Mouse (Mus musculus) ovary, adult 18-20 months (tissue): ENCODE data around the gene Rasl10a.

Experiments used
- DNase-seq: peaks from one replicate; pipeline ENCODE4 v3.0.0; 2022; ENCODE audit warnings: low spot score, mixed read lengths

Gene Rasl10a

DNA sequence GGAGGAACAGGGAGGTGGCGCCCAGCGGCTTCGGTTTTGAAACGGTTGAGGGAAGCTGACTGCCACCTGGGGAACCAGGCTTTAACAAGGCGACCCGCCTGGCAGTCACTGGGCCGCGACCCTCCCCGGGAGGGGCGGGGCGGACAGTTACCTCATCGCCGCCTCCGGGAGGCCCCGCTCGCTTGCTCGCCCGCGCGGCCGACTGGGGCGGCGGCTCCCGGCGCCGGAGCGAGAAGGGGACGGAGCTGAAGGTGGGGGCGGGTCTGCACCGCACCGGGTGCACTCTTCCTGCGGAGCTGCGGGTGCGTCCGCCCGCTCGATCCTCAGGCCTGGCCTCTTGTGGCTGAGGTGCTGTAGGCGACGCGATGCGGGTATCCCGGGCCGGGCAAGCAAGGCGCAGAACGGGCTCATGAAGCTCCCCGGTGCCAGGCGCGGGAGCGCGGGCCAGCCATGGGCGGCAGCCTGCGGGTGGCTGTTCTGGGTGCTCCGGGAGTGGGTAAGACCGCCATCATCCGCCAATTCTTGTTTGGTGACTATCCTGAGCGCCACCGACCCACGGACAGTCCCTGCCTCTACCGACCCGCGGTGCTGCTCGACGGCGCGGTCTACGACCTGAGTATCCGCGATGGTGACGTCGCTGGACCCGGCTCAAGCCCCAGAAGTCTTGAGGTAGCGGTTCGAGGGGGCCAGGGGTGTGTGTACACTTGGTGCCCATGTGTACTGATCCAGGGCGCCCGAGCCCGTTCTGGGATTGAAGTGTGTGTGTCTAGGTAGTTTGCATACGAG, at the start of gene Rasl10a:
Rasl10a (plus strand) TSS at position 273 of the 786 bp plus-strand sequence.
- DNase-seq = no peak

GRCm38 (mm10) chr11:5008867-5009266, 49.1 kb upstream of the Rasl10a start:
- DNase-seq = no peak

DNA sequence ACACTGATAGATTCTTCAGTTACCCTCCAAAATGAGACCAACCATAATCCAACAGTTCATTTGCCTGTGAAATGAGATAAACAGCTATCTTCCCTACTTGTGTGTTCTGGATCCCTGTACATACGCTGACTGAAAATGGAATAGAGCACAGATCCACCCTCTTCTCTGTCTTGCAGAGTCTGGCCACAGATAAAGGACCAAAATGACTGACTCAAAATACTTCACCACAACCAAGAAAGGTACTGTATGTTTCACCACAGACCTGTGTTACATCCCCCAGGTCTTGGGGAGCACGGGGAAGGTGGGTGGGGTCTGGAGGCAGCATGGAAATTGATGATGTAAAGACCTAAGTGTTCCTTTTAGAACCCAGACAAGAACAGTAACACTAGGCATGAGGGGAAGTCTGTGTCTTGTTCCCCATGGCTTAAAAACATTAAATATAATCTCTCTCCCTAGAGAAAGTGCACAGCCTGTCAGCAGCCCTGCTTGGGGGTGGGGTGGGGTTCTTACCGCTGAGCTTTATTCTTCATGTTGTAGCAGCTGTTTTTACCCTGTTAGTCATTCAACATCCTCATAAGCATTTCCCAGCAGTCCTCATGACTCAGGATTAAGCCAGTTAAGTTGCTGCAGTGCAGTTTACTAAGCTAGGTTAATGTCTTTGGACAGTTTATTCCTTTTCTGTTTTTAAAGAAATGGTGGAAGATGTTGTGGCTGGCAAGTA, 48.4 kb upstream of the Rasl10a start:
- no peak for DNase-seq

- DNase-seq = no peak
Measured at GRCm38 (mm10) chr11:5010205-5010604, 47.7 kb upstream of the Rasl10a start.

GRCm38 (mm10) chr11:5011480-5011879, 46.4 kb upstream of the Rasl10a start:
- no peak for DNase-seq

DNA sequence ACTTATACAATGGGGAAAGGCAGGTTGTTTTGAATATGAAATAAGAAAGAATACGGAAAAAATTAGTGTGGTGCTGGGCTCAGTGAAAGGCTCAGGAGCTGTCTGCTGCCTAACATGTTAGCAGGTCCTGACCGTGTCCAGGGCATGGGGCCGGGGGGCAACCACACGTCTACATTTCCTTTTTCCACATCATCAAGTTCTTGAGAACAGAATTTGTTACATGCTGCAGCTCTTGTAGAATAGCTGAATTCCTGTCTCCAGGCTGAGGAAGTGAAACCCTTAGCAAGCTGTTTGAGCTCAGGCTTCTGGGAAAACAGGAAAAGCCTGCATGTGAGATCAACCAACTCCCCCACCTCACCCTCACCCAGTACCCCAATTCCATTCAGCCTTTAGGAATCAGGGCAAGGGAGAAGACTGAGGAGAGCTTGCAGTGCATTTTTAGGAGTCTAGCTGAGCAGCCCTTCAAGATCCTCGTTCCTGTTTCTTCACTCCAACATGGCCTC, 45.7 kb upstream of the Rasl10a start:
- no peak for DNase-seq

- peak; percentile 39 for DNase-seq
Measured at GRCm38 (mm10) chr11:5015720-5016119, 42.2 kb upstream of the Rasl10a start.

DNA sequence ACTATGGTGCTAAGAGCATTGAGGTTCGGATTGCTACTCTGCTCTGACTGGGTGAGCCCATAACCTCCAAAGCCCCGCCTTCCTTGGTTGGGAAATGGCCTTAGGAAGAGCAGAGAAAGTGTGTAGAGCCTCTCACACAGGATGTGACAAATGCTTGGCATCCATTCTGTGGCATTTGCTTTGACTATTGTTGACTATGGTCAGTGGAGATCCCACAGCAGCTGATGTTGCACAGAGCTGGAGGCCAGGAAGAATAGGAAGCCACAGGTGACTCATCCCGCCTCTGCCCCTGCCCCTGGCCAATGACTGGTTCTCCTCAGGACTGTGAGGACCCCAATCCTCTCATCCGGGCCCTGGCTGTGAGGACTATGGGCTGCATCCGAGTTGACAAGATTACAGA, 41.6 kb upstream of the Rasl10a start:
- DNase-seq = no peak

- DNase-seq = no peak
Measured at GRCm38 (mm10) chr11:5017506-5017905, 40.4 kb upstream of the Rasl10a start.

DNA sequence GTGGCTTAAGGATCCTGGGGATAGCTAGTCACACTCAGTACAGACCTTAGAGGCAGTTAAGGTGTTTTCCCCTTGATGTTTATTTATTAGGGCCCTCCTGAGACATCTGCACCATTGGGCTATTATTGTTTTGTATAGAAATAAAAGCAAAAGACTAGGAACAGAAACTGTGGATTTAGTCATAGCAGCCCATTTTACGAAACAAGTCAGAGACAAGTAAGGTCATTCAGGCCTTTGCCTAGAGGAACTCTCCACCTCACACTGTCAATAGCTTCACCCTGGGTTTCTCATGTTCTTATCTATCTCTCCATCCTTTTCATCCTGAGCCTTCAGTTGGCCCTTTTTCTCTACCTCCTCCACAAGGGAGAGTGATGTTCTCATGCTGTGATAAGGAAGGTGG, 32.8 kb upstream of the Rasl10a start:
- no peak for DNase-seq

DNA sequence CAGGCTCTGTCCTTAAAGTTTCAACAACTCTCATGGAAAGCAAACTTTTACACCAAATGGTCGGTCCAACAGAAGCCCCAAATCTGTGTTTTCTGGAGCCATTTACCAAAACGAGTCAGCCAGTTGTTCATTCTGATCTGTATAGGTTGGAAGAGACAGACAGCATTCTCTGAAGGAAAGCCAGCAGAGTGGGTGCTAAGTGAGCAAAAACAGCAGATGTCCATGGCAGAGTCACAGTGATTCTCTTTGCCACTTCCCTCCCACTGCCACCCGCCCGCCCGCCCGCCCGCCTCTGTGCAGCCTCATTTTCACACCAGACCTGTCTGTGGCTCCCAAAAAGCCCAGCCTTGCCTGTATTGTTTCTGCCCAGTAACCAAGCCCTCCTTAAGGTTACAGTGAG, 29.7 kb upstream of the Rasl10a start:
- DNase-seq = no peak

- DNase-seq = no peak
Measured at GRCm38 (mm10) chr11:5032706-5033105, 25.2 kb upstream of the Rasl10a start.

DNA sequence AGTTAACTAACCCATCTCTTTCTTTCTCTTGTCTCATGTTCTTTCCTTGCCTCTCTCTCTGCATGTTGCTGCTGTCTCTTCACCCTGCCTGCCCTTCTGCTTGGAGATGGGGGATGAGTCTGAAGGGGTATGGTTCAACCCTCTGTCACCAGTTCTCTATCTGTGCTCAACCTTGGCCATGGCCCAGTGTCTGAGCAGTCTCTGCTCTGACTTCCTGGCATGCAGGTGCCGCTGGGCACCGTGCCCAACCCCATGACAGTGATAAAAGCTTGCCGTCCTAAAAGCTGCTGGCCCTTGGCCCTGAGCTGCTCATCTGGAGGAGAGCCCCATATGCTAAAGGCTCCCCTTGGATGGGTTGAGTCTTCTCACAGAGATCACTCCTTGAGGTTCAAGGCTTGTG, 24.8 kb upstream of the Rasl10a start:
- peak; percentile 69 for DNase-seq

- no peak for DNase-seq
Measured at GRCm38 (mm10) chr11:5035421-5035820, 22.5 kb upstream of the Rasl10a start.

- DNase-seq = peak; percentile 65
Measured at GRCm38 (mm10) chr11:5037146-5037854, 20.6 kb upstream of the Rasl10a start.

GRCm38 (mm10) chr11:5040585-5040984, 17.3 kb upstream of the Rasl10a start:
- no peak for DNase-seq

DNA sequence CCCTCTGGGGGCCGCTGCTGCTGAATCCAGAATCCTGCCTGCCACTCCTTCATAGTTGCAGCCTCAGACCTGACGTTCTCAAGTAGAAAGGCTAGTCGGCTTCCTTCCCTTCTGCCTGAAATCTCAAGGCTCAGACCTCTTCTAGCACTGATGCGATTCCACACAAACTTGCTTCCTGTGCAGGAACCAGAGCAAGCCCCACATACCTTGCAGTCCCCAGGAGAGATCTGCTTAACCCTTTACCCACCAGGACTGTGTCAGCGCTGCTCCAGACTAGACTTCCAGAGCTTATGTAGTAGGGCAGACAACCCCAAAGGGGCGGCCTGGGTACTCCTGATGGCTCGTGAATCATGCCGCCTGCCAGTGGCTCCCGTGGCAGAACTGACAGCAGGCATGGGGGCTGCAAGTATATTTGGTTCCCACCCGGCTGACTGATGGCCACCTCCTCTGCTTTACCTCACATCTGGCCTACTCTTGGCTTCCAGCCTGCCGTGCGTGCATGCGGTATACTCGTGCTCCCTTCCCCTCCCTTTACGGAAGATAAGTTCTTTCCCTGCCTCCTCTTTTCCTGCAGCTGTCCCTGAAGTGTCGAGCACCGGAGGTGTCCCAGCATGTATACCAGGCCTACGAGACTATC, 16.7 kb upstream of the Rasl10a start:
- no peak for DNase-seq

- no peak for DNase-seq
Measured at GRCm38 (mm10) chr11:5042645-5043381, 15.1 kb upstream of the Rasl10a start.

DNA sequence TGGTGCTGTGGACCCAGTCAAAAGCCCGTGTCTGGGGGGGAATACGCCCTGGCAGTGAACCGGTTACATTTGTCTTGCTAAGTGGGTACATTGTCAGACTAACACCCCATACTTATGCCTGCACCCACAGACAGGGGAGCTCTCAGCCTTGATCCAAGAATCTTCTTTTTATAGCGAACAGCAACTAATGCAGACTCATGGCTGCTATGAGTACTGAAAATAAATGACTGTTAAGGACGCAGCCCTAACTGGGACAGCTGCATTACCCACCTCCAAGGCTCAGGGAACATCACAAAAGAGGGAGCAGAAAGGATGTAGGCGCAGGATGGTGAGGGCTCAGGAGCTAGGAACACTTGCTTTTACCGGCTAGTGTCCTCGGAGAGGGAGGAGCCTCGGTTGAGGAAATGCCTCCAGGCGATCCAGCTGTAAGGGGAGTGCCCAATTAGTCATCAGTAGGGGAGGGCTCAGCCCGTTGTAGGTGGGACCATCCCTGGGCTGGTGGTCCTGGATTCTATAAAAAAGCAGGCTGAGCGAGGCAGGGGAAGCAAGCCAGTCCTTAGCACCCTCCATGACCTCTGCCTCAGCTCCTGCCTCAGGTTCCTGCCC, 11.5 kb upstream of the Rasl10a start:
- no peak for DNase-seq

- no peak for DNase-seq
Measured at GRCm38 (mm10) chr11:5051629-5052028, 6.3 kb upstream of the Rasl10a start.
